Mouse (Mus musculus) spleen, adult 2 months (tissue): Measurements from ENCODE around the gene AI661453.

Experiments used
- CTCF ChIP-seq: fragments of 200-500 bp; IDR thresholded peaks from 2 replicates; pipeline ENCODE4 v1.5.1; 2011; ENCODE audit warnings: mild to moderate bottlenecking, inconsistent platforms; ENCODE audit not compliant: insufficient read depth, insufficient read length, insufficient replicate concordance; ENCODE audit errors: extremely low read depth
- POLR2A ChIP-seq: fragments of 200-500 bp; IDR thresholded peaks from 2 replicates; pipeline ENCODE4 v1.6.1; 2011; ENCODE audit warnings: low read depth, low read length, inconsistent platforms

- TF ChIP-seq CTCF (no peak), POLR2A (peak; percentile 47)
Observed at GRCm38 (mm10) chr17:47501946-47502706, 65.7 kb downstream of the AI661453 start, which contains the start of gene Taf8.
